Mouse (Mus musculus): ENCODE measurements around the gene Cfd.

The Cfd gene

DNA sequence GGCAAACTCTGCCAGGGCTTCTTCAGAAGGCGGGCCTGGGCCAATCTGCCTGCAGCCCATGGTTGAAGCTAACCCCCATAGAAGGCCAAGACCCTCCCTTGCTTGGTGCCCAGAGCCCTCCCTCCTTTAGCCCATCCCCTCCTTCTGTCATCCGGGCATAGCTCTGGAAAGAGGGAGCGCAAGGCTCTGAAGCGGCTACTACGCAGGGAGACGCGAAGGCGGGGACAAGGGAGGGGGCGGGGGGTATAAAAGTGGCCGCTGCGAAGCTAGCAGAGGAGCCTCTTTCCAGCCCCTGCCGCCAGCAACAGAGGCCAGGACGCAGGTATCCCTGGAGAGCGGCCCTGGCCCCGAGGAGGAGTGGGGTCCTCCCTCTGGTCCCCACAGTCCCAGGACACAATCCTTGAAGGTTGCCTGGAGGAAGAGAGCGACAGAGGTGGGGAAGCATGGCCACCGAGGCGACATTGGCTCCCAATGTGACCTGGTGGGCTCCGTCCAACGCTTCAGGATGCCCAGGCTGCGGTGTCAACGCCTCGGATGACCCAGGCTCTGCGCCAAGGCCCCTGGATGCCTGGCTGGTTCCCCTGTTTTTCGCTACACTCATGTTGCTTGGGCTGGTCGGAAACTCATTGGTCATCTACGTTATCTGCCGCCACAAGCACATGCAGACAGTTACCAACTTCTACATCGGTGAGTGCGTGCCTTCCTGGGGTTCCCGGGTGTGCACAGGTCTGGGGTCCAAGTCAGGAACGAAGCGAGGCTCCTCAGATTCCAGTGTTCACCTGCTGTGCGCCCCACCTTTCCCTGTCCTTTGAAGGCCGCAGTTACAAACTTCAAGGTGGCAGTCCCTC lies 27.8 kb downstream of the Cfd start:
- DNase-seq (ENCODE audit: low spot score in 2 of 2) = no peak

DNA sequence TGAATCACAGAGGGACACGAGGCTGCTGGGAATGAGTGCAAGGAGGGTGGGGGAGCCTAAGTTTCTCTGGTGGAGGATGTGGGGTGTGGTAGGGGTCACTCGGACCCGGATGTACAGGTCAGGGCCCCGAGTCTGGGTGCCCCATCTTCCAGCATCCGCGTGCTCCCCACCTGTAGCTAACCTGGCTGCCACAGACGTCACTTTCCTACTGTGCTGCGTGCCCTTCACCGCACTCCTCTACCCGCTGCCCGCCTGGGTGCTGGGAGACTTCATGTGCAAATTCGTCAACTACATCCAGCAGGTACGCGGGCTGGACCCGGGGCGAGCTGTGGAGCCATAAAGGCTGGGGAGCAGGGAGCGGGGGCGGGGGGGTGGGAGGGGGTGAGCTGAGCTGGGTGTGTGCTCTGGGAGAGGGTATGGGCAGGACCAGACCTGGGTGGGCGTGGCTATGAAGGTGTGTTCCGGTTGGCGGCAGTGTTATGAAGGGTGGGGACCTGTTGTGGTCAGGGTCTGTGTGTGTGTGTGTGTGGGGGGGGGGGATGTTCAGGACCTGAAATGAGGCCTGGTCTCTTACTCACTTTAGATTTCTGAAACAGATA lies 28.7 kb downstream of the Cfd start:
- DNase-seq (ENCODE audit: low spot score in 2 of 2) = no peak

DNA sequence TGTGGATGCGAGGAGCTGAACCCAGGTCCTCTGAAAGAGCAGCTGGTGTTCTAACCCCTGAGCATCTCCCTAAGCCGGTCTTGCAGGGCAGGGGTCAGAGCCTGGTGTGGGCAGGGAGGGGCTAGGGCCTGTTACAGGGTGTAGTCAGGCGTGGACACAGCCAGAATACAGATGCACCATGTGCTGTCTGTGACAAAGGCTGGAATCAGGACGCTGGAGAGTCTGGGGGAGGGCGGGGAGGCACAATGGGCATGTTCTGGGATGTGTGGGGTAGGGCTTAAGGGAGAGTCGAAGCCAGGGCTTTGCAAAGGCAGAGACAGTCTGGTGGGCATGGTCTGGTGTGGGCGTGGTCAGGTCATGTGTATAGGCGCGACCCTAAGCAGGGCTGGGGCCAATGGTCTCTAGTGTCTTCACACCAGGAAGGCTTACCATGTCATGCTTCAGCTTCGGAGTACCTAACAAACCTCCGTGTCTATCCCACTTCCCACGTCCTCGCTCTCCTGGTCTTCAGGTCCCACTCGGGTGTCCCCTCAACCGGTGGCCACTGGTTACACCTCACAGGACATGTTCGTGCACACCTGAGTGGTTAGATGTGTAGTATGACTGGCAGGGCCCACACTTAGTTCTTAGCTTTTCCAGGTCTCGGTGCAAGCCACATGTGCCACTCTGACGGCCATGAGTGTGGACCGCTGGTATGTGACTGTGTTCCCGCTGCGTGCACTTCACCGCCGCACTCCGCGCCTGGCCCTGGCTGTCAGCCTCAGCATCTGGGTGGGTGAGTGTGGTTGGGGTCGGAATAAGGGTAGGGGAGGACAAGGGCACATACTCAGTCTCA lies 29.6 kb downstream of the Cfd start:
- no peak for DNase-seq (ENCODE audit: low spot score in 2 of 2)

DNA sequence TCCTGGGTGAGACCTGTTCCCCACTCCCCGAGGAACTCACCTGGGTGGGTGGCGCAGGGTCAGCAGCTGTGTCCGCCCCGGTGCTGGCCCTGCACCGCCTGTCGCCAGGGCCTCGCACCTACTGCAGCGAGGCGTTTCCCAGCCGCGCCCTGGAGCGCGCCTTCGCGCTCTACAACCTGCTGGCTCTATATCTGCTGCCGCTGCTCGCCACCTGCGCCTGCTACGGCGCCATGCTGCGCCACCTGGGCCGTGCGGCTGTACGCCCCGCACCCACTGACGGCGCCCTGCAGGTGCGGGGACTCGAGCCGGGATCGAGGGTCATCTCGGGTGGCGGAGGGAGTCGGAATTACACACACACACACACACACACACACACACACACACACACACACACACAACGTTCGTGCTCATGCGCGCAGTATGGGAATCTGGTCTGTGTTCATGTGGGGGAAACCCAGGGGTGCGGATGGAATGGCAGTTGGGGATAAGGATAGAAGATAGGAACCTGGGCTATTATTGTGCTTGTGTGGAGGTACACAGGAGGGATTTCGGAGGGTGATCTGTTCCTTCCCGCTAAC lies 30.4 kb downstream of the Cfd start, which contains the start of gene R3hdm4:
Gene R3hdm4, minus strand, starts transcription at position 251 of the 578 bp plus-strand sequence.
- no peak for DNase-seq (ENCODE audit: low spot score in 2 of 2)

DNA sequence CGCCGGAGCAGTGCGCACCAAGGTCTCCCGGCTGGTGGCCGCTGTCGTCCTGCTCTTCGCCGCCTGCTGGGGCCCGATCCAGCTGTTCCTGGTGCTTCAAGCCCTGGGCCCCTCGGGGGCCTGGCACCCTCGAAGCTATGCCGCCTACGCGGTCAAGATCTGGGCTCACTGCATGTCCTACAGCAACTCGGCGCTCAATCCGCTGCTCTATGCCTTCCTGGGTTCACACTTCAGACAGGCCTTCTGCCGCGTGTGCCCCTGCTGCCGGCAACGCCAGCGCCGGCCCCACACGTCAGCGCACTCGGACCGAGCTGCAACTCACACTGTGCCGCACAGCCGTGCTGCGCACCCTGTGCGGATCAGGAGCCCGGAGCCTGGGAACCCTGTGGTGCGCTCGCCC lies 30.9 kb downstream of the Cfd start:
- DNase-seq (ENCODE audit: low spot score in 2 of 2) = no peak

DNA sequence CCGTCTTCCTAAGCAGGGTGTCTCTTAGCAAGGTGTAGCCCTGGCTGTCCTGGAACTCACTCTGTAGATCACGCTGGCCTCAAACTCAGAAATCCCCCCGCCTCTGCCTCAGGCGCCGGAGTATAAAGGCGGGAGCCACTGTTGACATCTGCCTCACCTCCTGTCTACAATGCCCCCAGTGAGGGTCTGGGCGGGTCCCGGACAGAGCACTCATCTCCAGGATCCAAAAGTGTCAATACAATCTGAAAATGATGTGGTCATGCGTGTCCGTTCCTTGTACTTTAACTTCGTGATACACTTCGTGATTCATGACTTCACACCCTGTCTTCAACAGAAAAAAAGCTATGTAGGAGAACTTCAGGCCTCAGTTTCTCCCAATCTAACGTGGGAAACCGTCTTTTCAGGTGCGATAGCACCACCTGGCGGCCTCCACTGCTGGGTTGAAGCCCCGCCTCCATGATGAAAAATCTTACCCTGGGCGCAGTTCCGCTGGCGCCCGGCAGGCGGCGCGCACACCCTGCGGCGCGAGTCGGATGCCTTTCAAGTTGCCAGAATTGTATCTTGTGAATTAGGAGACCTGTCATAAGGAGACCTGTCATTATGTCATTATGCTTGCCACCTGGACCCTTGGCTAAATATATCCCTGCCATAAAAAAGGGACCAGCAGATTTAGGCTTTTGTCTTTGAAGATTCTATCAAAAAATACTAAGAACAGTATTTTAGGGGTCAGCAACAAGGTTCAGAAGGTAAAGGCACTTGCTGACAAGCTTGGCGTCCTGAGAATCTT lies 34.5 kb downstream of the Cfd start:
- peak; percentile 74 to 97 for DNase-seq (ENCODE audit: low spot score in 2 of 2)

DNA sequence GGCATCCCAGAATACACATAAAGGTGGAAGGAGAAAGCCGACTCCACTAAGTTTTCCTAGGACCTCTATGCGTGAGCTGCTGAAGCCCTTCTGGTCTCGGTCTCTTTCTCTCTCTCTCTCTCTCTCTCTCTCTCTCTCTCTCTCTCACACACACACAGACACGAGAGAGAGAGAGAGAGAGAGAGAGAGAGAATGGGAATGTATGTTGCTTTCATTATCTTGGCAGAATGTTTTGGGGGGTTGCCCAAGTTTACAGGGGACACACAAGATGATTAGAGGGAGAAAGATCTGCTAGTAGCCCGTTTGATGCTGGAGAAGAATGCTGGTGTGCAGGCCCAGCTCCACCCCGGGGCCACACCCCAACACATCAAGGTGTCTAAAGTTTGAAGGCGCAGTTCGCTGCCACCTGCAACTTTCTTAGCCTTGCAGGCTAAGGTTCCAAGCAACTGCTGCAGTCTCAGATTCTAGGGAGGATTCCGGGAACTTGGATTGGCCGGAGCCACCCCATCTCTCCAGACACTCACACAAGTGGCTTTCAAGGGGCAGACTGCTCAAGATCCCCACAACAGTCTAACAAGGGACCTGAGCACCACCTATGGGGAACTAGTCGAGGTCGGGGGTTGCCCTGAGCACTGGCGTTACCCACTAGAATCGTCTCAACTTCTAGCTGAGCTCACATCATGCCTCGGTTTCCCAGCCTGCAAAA lies 35.3 kb downstream of the Cfd start:
- DNase-seq (ENCODE audit: low spot score in 2 of 2) = no peak

DNA sequence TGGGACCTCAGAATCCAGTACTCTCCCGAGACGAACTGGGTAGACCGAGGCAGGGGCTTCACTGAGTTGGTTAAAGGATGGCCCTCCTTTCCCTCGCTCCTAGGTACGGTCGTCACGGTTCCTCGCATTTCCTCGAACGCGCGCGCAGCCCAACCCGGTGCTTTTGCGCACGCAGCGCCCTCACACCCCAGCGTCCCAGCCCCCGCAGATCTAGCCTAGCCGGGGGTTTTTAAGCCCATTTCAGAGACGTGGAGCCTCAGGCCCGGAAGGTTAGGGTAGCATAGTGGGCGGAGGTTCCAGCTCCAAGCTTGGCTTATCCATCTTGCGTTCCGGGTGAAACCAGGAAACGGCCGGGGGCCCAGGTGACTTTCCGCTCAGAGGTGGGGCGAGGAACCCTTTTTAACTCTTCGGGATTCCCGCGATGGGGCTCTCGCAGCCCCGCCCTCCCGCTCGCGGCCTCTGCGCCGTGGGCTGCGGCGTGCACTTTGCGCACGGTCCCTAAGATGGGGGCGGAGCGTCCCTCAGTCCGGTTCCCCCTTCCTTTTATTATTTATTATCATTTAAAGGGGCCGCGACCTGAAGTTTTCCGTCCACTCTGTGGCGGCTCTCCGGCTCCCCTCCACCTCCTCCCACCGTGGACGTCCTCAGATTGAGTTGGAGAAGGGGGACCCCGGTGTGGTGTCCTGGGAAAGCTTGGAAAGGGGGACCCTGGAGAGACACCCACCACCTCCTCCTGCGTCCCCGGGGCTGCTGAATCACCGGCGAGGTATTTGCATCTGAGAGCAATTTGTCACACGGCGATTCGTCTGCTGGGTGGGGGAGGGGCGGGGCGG lies 36.1 kb downstream of the Cfd start, which contains the start of gene Arid3a:
Gene Arid3a, plus strand, starts transcription at position 553 of the 833 bp plus-strand sequence.
- DNase-seq (ENCODE audit: low spot score in 2 of 2) = peak; percentile 73 to 87

DNA sequence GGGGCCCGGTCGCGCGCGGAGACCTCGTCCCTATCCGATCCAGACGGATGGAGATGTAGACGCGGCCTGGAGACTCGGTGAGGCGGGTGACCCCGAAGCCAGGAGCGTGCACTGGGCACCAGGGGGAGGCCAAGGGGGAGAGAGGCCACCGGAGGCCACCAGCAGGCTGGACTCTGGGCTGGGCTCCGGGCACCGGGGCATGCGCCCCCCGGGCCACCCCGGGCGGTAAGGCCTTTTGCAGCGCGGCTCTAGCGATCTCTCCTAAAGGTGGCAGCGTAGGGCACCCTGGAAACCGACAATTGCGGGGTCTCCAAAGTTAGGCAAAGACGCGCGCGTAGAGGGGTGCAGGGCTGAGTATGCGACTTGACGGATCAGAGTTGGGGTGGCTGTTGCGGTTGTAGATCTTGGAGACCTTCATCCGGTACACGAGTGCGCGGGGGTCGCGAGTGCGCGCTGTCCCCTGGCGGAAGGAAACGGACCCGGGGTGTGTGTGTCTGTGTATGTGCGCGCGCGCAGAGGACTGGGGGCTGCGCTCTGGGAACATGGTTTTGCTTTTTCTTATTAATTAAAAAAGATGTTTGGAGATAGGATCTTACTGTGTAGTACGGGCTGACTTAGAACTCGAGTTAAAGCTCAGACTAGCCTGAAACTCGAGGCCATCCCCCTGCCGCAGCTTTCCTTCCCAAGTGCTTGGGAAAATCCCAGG lies 36.8 kb downstream of the Cfd start:
- no peak for DNase-seq (ENCODE audit: low spot score in 2 of 2)

DNA sequence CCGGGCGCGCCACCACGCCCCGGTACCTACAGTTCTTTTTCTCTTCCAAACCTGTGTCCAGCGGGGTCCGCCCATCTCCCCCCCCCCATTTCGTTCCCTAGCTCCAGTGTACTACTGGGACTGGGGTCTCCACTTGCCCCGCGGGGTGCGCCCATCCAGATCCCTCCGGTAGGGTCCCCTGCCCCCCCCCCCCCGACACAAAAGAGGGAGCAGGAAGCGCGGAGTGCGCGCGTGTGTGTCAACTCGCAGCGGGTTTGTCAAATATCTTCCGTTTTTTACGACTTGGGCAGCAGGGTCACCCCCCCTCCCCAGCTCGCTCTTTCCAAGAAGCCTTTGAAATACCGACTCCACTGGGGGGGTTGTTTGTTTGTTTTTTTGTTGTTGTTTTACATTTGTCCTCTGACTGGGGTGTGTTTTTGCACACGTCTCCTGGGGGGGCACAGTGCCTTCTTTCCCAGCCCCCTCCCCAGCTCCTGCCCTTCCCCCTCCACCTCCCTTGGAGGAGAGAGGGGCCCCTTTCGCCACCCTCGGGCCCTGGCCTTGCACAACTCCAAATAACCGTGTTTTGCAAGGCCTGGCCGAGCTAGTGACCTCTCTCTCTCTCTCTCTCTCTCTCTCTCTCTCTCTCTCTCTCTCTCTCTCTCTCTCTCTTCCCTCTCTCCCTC lies 37.5 kb downstream of the Cfd start:
- no peak for DNase-seq (ENCODE audit: low spot score in 2 of 2)

DNA sequence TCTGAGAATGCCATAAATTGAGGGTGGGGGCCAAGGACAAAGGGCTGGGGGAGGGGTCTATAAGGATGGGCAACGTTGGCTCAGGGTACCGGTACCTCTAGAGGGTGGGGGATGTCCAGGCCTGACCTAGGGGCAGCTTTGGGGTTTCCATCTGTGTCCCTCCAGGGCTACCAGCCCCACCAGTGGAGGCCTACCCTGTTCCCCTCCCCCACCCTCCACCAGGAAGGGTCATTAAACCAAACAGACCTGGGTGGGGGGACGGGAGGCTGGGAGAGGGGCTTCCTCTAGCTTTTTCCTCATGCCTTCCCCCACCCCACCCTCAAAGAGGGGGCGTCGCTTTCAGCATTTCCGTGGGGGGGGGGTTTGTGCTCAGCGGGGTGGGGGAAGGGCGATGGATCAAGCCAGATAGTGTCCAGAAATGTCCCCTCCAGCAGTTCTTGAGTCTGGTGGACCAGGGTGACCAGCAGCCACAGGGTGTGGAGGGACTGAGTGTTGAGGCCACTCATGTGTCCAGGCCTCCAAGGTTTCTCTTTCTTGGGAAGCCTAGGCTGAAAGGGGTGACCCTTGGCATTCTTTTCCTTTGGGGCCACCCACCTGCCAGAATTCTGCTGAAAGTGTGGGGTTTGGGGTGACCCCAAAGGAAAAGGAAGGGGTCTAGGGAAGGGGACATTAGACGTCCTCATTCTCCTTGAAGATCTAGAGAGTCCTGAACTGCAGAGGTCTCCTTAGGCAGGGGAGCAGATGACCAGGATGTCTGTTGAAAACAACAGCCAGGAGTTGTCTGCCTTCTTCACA lies 38.5 kb downstream of the Cfd start:
- no peak for DNase-seq (ENCODE audit: low spot score in 2 of 2)

DNA sequence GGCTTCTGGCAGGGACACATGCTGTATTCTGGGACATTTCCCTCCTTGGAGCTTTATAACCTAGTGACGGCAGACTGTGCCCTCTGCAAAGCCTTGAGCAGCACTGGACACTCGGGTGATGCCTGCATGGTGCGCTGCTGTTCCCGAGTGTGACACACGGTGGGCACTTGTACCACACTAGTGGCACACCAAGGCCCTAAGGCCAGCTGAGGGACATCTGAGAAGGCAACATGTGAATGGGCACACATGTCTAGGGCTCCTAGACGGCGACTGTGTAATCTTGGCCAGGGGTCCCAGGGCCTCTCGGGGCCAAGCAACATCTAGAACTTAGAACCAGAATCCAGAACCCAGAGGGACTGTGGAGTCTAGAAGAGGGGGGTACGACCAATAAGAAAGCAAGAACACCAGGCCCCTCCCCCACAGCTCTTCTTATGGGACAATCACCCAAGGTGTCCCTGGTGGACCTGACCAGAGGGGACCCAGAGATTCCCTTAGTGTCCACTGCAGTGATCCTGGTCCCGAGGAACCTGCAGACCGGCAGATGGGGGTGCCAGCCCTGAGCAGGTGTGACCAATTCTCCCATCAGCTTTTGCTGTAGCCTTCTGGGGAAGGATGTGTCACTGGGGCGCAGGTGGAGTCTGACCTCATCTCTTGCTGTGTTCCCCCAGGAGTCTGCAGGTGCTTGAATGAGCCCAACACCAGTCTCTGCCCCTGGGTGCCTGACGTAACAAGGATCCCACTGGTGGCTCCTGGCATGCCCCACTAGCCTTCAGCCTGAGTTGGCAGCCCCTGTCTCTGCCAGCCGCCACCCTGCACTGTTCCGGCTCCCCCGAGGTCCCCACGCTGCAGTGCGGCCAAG lies 39.5 kb downstream of the Cfd start:
- no peak for DNase-seq (ENCODE audit: low spot score in 2 of 2)

DNA sequence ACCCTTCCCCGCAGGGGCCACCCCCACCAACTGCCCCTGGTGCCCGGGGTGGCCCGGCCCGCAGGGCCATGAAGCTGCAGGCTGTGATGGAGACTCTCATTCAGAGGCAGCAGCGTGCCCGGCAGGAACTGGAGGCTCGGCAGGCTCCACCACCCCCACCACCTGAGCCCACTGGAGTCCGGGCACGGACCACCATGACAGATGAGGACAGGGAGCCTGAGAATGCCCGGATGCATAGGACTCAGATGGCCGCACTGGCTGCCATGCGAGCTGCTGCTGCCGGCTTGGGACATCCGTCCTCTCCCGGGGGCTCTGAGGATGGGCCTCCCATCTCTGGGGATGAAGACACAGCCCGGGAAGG lies 40.2 kb downstream of the Cfd start:
- no peak for DNase-seq (ENCODE audit: low spot score in 2 of 2)

DNA sequence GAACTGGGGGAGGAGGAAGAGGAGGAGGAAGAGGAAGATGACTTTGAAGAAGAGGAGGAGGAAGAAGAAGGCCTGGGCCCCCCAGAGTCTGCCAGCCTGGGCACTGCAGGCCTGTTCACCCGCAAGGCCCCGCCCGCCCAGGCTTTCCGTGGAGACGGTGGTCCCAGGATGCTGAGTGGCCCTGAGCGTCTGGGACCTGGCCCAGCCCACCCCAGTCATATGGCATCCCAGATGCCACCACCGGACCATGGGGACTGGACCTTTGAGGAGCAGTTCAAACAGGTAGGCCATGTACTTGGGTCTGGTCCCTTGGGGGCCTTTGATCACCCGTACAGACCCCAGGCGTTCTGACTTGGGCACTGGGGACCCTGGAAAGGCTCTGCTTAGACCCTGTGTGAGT lies 41.1 kb downstream of the Cfd start:
- no peak for DNase-seq (ENCODE audit: low spot score in 2 of 2)

DNA sequence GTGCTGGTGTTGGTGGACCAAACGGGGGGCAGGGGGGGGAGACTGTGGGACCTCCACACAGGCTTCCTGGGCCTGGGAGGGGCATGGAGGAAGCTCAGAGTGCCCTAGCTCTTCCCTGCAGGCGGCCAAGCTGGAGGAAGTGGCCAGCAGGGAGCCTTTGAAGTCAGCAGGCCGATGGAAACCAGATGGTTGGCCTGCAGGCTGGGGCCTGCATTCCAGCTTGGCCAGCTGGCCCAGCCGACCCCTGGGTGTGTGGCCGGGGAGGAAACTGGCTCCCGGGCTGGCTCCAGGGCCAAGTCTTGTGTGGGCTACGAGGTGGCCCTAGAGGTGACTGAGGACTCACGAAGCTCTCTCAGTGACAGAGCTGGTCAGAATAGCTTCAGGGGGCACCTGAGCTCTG lies 42.1 kb downstream of the Cfd start:
- DNase-seq (ENCODE audit: low spot score in 2 of 2) = no peak

DNA sequence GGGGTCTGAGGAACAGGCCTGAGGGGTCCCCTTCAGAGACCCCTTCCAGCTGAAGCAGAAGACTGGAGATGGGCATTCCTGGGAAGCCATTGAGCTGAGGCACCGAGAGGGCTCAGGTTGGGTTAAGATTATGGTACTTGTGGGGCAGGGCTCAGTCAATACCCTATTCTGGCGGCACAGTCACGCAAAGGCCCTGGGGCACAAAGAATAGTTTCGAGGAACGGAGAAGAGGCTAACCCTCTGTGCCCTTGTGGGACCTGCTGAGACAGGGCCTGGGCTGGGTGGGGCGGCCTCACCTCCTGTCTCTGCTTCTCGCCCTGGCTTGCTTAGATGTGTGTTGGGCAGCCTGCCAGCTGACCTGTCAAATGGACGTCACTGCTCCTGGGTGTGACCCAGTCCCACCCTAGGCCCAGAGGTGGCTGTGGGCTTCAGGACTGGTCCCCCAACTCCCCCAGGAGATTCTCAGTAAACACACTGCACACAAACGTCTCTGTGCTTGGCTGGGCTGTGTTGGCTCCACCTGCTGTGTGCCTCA lies 42.6 kb downstream of the Cfd start:
- DNase-seq (ENCODE audit: low spot score in 2 of 2) = no peak

DNA sequence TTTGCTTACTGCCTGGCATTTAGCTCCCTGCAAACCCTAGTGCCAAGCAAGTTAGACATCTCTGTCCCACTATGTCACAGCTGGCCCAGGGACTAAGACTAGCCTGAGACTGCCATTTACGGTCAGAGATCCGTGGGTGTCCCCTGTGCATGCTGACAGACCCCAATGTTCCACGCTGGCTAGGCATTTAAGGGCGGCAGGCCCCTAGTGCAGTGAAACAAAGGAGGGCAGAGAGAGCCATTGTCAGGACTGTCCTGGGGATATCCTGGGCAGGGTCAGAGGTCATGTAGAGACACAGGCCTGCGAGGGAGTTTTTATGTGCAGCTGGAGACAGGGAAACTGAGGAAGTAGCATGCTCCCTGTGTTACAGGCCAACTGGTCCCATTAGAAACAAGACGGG lies 43.2 kb downstream of the Cfd start:
- no peak for DNase-seq (ENCODE audit: low spot score in 2 of 2)

Measured in left cerebral cortex, adult 9 months (tissue).